Mouse (Mus musculus): ENCODE data around the gene Rad51b.

DNA sequence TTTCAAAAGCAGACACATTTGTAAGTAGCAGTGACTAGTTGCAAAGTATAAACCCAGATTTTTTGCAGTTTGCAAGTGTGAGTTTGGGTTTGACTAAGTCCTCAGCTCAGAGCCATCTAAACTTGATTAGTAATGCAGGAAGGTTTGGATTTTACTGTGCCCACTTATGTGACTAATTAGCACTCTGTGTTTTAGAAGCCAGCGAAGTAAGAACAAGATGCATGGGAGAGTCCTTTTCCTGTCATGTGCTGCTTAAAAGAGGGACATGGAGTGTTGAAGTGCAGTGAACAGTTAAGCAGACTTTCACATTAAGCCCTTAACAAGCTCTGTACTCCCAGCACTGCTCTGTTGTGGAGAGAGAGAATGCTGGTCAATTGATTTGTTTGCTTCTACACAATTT is 225.3 kb downstream of the Rad51b start:
- no peak for TF ChIP-seq POLR2A (IDR thresholded peaks at IDR 0.05; ENCODE audit: insufficient read depth, low read length)
- no peak for TF ChIP-seq CTCF (IDR thresholded peaks at IDR 0.05; ENCODE audit: low read depth, low read length)
